Mouse (Mus musculus) gastrocnemius, adult 8-10 months (tissue): Measurements from ENCODE around the gene Crtac1. TPM values are rescaled to one million over a fixed set of nuclear protein-coding genes. Genes with fewer than 3 reads are reported as not detected.

Source experiments
- DNase-seq, 2 experiments: peaks; one replicate each; pipeline ENCODE4 v3.0.0; 2022; ENCODE audit warnings: low spot score in 2 of 2
- total RNA-seq, 4 experiments: library from RNA; stranded (reverse); gene quantifications; 2 replicates each; pipeline ENCODE4 v1.2.4; 2022

Gene Crtac1
- total RNA-seq = under 1 TPM in 3 of 4 experiments, not detected in 1; 0.10 to 0.97 (median 0.27) TPM

DNA sequence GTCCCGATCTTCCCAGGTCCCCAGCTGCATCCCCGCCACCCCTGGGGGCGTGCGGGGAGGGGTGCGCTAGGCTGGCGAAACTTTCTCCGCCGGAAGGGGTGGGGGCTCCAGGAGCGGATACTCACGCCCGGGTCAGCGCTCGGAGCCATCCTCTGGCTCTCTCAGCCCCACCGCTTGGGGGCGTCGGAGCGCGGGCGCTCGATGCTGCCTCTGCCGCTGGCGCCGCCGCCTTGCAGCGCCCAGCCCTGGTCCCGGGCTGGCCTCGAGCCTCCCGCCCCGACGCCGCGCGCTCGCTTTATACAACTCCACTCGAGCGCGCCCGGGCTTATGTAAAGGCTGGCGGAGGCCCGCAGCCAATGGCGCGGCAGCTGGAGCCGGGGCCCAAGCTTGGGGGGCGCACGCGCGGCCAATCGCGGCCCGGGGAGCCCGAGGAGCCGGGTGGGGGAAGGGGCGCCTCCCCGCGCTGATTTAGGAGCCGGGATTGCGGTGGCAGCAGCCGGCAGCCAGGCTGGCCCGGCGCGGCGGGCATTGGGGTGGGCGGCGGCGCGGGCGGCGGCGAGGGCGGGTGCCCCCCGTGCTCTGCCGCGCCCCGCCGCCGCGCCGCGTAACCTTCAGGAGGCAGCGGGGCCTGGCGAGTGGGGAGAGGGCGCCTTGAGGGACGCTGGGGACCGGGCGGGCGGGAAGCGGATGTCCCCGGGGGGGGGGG is at the start of gene Crtac1:
Crtac1 (minus strand) TSS at position 299 of the 706 bp plus-strand sequence.
- peak in 1 of 2 experiments; percentile 10 for DNase-seq

- DNase-seq = no peak
These were observed 46.7 kb upstream of the Crtac1 start for GRCm38 (mm10) chr19:42478303-42478702.

DNA sequence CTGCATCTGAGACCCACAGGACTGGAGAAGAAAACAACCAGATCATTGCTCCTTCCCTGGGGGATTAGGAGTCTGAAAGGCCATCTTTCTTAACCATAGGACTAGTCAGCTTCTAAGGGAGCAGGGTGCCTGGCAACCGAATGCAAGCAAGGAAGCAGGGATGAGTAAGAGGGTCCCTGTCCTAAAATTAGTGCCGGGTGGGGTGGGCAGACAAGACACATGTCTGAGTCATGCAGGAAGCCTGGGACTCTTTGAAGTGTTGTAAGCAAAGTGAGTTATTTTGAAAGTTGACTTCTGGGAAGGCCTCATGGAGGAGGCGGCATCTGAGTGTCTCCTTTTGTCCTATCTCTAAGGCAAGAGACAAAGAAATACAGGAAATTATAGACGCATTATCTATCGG is 46.2 kb upstream of the Crtac1 start:
- no peak for DNase-seq

GRCm38 (mm10) chr19:42472831-42473230 is 41.2 kb upstream of the Crtac1 start:
- no peak for DNase-seq

GRCm38 (mm10) chr19:42471571-42471970 is 40.0 kb upstream of the Crtac1 start:
- no peak for DNase-seq

DNA sequence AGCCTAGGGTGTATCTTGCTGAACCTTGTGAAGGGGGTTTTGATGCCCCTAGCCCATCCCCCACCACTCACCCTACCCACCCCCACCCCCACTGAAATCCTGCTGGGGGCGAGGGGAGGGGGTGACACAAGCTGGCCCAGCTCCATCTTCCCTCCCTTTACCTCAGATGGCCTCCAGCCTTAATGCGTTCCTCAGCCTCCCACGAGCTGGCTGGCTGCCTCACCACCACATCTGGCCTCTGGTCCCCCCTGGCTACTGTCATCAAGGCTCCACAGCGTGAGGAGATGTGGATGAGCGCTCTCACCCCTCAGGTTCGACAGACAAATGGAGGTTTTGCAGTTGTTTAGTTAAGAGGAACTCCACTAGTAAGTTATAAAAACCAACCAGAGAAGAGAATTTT is 30.3 kb upstream of the Crtac1 start:
- DNase-seq = no peak

GRCm38 (mm10) chr19:42461353-42461752 is 29.8 kb upstream of the Crtac1 start:
- DNase-seq = no peak

DNA sequence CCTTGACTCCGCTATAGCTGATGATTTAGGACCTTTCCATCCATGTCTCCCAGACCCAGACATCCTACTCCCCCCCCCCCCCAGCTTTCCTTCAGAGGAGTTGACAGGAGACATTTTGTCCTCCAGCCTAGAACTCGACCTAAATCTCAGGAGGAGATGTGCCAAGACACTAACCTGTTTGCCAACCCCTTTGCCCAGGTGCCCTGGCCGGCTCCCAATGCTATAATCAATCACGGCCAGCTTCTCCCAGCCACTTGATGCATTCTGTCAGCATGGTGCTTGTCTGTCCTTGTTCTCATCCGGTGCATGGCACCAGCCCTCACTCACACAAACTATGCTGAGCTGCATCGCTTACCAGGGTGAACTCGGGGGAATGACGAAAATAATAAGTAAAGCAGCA is 27.9 kb upstream of the Crtac1 start:
- no peak for DNase-seq

- DNase-seq = no peak
These were observed 23.1 kb upstream of the Crtac1 start for GRCm38 (mm10) chr19:42454481-42455236.

GRCm38 (mm10) chr19:42454006-42454405 is 22.4 kb upstream of the Crtac1 start:
- DNase-seq = no peak

DNA sequence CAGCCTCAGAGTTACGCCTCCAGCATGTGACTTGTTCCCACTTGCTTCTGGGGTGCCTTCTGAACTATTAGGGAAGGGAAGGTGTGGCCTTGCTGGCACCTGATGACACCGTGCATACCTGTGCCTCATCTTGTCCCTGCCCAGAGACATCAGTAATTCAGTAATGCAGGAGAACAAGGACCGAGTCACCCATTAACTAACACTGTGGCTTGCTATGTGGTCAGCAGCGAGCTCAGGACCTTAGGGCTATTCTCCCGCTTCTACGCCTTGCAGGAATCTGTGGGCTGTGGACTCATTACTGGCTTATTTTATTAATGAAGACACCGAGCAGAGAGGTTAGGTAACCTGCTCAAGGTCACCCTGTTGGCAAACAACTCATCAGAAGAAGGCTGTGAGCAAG is 21.0 kb upstream of the Crtac1 start:
- DNase-seq = no peak

DNA sequence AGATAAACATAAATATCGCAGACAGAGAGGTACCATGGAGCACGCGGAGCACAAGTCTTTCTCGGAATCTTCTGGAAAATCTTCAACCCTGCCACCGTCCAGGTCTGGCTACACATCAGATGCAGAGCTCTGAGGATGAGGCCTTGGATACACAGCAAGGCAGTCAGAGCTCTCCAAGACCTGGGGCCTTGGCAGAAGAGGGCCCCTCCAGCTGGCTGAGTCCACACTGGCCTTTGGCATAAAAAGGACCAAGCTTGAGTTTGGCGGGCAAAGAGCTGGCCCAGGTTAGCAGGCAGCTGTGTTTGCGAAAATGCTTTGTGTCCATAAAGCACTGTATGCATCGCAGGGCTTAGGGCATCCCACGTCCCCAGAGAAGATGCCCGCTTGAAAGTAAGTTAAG is 17.0 kb upstream of the Crtac1 start:
- no peak for DNase-seq

GRCm38 (mm10) chr19:42443887-42444409 is 12.4 kb upstream of the Crtac1 start:
- DNase-seq = no peak

DNA sequence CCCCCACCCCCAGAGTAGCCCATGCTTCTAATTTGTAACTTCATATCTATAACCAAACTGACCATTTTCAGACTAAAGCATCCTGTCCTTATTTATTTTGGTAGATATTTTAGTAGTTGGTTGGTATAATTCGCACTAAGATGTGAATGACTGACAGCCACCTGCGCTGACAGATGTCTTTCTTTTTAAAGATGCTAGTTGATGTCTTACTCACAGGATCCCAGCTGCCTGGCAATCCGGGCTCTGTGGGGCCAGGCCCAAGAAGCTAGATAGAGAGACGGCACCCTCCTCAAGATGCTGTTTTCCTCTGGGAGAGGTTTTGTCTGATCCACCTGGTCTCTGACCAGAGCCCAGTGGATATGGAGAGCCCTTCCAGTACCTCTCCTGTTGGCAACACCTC is 11.7 kb upstream of the Crtac1 start:
- DNase-seq = no peak

- DNase-seq = no peak
These were observed 10.9 kb upstream of the Crtac1 start for GRCm38 (mm10) chr19:42442246-42443197.

- no peak for DNase-seq
These were observed 8.5 kb upstream of the Crtac1 start for GRCm38 (mm10) chr19:42440089-42440488.

GRCm38 (mm10) chr19:42439353-42439752 is 7.8 kb upstream of the Crtac1 start:
- DNase-seq = no peak

- DNase-seq = no peak
These were observed 4.0 kb upstream of the Crtac1 start for GRCm38 (mm10) chr19:42435621-42436020.

DNA sequence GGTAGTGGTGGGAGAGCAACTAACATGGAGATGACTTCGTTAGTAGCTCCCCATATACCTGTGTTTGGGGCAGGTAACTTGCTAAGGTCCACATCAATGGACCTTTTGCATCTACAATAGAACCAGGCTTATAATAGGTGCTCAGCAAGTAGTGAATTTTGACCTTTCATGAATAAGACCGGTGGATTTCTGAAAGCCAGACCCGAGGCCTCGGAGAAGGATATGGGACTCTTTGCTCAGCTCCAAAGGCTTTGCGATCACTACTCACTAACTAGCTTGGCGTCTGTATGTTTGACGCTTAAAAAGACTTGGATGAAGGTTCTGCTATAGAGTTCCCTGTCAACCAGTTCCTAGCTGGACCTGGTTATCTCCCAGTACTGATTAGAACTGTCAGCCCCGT is 1.2 kb upstream of the Crtac1 start:
- no peak for DNase-seq

- no peak for DNase-seq
These were observed 608 bp upstream of the Crtac1 start for GRCm38 (mm10) chr19:42432191-42432590.

- DNase-seq = no peak
These were observed 602 bp downstream of the Crtac1 start for GRCm38 (mm10) chr19:42430981-42431380.
